Mouse (Mus musculus): ENCODE results near the gene Gpc1.

The Gpc1 gene

GRCm38 (mm10) chr1:92831188-92832001 is at the start of gene Gpc1:
Gene Gpc1 (plus strand): TSS chr1:92831645.
- peak; percentile 86 for DNase-seq

DNA sequence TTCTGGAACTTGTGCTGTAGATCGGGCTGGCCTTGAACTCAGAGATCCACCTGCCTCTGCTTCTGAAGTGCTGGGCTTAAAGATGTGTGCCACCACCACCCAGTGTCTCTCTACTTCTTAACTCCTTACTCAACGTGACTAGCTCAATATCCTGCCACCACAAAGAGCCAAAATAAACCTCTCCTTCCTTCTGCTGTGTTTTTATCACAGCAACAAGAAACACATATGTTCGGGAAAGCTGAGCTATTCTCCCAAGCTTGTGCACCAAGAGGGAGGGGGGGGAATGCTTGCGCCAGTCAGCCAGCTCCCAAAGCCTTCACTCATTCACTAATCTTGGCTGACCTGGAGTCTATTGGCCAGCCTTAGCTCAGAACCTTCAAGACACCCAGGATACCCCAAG is 49.6 kb upstream of the Gpc1 start:
- DNase-seq, result no peak

DNA sequence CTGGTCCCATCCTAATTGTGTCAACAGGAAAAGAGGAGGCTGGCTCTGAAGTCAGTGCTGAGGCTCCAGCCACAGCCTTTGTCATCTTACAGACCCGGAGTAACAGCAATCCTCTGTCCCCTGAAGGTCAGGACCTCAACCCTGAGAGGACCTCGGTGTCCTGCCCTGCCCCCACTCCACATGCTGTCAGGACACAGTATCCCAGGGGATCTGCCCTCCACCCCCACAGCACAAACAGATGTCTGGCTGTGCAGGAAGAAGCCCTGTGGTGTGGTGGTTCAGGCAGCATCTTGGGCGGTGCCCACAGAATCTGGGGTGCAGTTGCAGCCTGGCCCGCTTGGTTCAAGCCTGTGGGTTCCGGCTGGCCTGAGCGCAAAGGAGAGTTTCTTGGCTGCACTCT is 48.9 kb upstream of the Gpc1 start:
- no peak for DNase-seq

DNA sequence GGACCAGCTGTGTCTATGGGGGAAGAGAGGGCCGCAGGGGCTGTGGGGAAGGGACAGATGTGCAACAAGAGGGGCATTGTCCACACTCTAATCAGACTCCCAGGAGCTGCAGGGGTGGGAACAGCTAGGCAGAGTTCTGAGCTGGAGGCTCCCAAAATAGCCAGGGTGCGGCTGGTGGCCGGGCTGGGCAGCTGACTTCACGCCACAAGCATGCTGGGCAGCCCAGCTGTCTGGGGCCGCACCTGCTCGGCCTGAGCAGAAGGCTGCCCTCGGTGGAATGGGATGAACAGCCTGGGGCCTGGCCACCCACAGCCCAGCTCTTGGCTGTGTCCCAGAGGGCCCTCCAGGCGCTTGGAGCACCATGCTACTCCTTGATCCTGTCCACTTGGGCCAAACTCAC is 44.2 kb upstream of the Gpc1 start:
- DNase-seq, result peak; percentile 8

DNA sequence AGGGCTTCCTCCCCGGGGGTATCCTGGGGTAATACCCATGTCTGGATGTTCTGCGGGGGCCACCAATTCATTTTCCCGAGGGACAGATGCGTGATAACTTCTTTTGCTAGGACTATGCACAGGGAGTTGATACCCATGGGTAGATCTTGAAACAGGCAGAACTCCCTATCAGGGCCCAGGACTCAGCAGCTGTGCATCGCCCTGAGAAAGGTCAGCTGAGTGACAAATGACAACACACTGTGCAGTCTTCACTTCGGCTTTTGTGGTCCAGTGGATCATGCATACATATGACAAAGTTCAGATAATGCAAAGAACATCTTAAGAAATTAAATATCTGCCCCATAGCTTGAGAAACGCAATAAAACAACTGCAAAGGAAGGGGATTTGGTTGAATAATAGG is 43.4 kb upstream of the Gpc1 start:
- no peak for DNase-seq

GRCm38 (mm10) chr1:92790628-92791027 is 40.8 kb upstream of the Gpc1 start:
- no peak for DNase-seq

GRCm38 (mm10) chr1:92791070-92791831 is 40.2 kb upstream of the Gpc1 start:
- peak; percentile 43 for DNase-seq

GRCm38 (mm10) chr1:92793781-92794180 is 37.7 kb upstream of the Gpc1 start:
- no peak for DNase-seq

DNA sequence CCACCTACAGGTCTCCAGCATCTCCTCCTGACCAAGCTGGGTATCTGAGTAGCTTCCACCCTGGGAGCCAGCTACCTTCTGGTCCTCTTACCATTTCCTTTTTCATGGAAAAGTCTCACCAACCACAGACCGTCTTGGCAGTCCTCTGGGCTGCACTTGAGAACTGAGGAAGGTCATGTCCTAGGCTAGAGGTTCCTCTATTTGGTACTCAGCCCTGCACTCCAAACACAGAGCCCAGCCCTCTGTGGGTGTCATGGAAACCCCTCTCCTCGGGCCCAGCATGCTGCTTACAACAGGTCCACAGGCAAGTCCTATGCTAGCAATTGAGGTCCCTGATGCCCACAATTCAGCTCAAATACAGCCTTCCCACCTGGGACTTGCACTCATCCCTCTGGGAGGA is 33.0 kb upstream of the Gpc1 start:
- DNase-seq, result no peak

- no peak for DNase-seq
Observed at GRCm38 (mm10) chr1:92799653-92800052, 31.8 kb upstream of the Gpc1 start.

DNA sequence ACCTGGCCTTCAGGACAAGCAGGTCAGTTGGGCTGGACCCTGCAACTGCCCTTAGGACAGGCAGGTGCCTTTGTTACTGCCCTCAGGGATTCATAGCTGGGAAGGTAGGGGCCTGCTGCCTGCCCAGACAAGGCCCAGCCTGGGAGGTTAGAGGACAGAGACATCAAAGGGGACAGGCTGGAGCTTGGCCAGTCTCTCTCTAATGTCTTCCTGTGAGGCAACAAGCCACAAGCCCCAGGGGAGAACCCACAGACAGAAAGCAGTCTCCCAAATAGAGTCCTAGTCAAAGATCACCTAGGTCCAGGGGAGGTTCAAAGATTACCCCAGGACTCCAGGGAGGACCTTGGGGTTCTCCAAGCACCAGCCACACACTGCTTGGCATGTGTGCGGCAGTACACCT is 29.1 kb upstream of the Gpc1 start:
- no peak for DNase-seq

DNA sequence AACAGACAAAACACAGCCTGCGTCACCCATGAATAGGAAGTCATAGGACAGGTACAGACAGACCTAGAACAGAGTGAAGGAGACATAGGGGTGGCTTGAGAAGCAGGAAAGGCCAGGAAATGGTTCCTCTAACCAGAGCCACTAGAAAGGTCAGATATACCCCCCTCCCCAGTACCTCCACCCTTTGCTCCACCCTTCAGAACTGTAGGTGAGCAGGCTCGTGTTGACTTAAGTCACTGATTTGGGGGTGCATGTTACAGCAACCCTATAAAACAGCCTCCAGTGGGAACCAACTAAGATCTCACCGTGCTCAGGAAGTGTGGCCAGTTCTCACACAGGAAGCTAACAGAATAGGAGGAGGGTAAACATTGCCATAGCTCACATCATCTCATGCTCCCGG is 28.1 kb upstream of the Gpc1 start:
- DNase-seq, result no peak

DNA sequence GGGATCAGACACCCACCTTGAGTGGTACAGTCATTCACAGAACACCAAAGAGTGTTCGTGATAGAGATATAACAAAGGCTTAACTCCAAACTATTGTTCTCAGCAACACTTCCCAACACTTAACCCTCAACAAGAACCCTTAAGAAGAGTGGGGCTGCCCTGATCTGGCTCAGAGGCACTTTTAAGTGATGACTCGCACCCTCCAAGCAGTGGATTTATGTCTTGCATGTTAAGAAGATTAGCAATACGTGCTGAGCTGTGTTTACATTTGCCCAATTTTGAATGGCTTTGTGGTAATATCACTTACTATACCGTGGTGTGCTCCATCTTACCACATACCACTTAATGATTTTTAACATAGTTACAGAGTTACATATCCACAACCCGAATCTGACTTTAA is 26.3 kb upstream of the Gpc1 start:
- no peak for DNase-seq

GRCm38 (mm10) chr1:92805836-92806235 is 25.6 kb upstream of the Gpc1 start:
- DNase-seq, result no peak

DNA sequence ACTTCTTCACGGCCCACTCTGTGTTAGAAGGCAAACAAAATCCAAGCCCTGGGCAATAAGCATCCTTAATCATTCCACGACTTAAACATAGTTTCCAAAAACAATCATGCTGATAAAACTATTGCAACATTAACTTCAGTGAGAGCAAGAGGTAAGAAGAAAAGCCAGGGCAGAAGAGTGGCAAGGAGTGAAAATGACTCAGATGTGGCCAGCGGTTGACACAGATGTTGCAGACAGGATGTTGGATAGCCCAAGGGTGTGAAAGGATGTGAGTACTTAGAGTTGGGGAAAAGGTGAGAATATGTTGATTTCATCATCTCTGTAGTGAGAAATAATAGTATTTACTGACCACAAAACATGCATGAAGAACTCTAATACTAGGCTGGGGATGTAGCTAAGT is 24.7 kb upstream of the Gpc1 start:
- DNase-seq, result no peak

DNA sequence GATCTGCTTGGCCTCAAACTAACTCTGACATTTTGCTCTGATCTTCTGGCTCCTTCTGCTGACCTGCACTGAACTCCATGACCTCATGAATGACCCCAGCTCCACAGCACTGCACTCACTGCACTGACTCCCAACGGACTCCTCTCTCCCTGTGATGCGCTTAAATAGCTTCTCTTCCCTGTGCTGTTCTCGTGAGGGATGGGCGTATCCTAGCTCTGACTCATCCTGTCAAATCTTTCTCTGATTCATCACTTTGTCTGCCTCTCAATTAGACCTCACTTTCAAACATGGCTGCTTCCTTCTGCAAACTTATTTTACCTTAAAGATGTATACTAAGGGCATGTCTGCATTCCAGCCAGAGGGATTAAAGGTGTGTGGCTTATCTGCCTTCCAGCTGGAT is 21.8 kb upstream of the Gpc1 start:
- DNase-seq, result no peak

- DNase-seq, result no peak
Observed at GRCm38 (mm10) chr1:92814319-92814718, 17.1 kb upstream of the Gpc1 start.

DNA sequence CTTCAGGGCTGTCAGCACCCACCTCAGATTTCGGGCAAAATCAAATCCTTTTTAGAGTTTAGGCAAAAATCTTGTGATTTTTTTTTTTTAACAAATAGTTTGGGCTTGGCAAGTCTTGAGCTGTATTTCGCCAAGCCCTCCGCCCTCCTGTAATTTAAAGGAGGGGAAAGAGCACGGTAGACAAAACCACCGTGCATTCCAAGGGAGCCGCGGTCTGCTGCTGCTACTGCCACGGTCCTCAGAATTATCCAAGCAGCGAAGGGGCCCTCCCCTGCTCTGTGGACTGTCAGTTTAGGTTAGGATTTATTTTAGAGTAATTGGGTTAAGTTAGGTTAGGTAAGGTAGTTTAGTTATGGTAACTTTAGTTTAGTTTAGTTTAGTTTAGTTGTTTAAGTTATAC is 16.3 kb upstream of the Gpc1 start:
- no peak for DNase-seq

DNA sequence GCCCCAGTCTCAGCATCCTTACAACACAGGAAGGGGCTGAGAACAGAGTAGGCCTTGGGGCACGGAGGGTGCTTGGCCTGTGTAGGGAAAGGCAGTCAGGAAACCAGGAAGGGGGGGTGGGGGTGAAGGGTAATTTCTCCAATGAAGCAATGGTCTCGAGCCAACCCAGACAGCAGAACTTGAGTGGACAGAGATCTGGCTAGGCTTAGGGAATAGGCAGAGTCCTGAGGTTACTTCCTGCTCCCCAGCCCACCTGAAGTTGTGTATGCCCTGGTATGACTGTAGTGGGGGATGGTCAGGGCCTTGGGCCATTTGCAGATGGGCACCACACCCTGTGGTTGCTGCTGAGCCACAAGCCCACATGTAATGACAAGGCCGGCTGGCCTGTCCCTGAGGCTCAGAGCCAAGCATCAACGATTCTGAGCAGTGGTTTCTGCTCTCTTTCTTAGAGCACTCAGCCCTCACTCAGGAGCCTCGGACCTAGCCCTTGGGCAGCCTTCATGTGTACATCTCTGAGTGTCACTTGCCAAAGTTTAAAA is 15.6 kb upstream of the Gpc1 start:
- no peak for DNase-seq

- DNase-seq, result no peak
Observed at GRCm38 (mm10) chr1:92830626-92831187, 738 bp upstream of the Gpc1 start.

GRCm38 (mm10) chr1:92832011-92833010 is 866 bp downstream of the Gpc1 start:
- DNase-seq, result peak; percentile 73

DNA sequence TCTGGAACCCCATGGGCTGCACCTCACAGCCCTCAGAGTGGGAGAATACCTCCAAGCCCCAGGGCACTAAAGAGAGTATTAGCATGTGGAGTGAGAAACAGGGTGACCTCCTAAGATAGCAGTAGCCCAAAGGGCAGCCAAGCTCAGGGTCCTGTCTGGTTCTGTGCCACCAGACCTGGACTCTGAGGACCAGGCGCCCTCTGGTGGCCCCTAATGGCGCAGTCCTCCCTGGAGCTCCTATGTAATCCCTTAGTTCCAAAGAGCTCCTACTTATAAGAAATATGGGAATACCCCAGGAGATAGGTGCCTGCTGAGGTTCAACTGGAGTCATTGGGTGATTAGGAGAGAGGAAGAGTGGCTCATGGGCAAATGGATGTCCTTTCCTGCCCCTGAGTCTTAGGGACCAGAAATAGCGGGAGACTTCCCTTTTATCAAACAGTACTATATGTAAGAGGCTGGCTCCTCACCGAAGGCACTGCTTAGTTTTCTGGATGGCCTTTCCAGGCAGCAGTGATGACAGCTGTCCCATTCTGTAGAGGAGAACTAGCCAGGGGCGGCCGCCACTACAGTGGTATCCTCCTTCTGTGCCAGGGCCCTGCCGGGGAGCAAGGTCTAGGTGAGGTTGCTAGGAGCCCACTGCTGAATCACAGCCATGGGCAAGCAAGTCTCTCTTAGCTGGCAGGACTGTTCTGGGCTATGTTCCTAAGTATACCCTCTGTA is 2.7 kb downstream of the Gpc1 start:
- DNase-seq, result peak; percentile 91

Data from kidney, postnatal 10 days (tissue).